Mouse (Mus musculus): ENCODE results near the gene Pigw. TPM values are rescaled to one million over a fixed set of nuclear protein-coding genes. Genes with fewer than 3 reads are reported as not detected.
A peak's percentile ranks its signal among the peaks of the same experiment; 100 is the strongest.

Gene Pigw
- 2.3 and 2.9 TPM in 2 replicates for polyA plus RNA-seq (2015; fragmentation: Nextera tagmentation; extraction: Ambion mirVana)

DNA sequence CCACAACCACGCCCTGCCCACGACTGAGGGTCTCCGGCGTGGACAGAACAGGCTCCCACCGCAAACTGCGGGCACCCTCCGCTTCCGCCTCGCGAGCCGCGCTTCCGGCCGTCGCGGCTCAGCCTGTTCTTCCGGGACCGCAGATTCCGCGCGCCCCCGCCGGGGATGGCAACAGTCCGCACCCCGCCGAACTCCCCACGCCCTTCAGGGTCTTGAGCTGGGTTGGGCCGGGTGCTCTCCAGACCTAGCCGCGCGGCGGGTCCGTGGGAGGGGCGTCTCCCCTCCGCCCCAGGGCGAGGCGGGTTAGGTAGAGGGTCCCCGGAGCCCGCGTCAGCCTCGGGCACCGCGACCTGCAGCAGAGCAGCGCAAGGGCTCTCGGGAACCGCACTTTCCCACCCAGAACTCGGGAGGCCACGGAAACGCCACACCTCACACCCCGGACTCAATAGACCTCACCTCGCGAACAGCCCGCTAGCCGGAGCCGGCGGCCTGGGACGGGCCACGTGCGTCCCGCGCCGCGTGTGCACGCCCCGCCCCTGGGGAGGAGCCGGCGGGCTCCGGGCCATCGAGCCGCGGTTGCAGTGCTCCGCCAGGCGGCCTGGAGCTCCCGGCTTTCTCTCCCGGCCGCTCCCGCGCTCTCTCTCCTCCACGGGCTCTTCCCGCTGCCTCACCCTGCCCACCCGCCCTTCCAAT is at the start of gene Pigw, which contains the start of gene Myo19:
TSS of gene Pigw (minus strand) at position 514 of the 693 bp plus-strand sequence.
TSS of gene Myo19 (plus strand) at position 377 of the 693 bp plus-strand sequence.
- H3K4me2 ChIP-seq, result peak within 1 kb of the TSS; percentile 93
- ATAC-seq, result peak; percentile 98
- no peaks in the 10 kb centered on the region for H3K27me3 ChIP-seq
- peaks cover 18% of the 10 kb centered on the region for H3K4me1 ChIP-seq
- H3K9ac ChIP-seq, result peak within 1 kb of the TSS; percentile 88
- H3K4me3 ChIP-seq, result peak within 1 kb of the TSS; percentile 86
- peak within 1 kb of the TSS; percentile 80 for H3K27ac ChIP-seq
- H3K9me3 ChIP-seq (replicated peaks), result no peaks in the 10 kb centered on the region
- WGBS, result under 1% methylated on average over 74 of the region's 81 CpGs
- H3K36me3 ChIP-seq (ENCODE audit: poor library complexity, severe bottlenecking), result peaks cover 28% of the 10 kb centered on the region

DNA sequence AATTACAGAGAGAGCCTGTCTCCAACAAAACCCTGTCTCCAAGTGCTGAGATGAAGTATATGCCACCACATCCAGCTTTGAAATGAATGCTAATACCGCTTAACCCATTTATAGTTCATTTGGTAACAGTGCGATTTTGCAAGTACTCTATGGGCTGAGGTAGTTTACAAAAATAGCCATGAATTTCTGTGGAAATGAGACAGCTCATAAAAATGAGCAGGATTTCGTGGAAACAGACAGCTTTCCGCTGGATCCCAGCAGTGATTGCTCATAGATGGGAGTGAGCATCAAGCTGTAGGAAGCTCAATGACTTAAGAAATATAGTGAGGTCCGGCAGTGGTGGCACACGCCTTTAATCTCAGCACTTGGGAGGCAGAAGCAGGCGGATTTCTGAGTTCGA is 40.9 kb upstream of the Pigw start:
- Histone ChIP-seq H3K27ac (no peak overlapping the region), H3K4me1 (no peaks in the 10 kb centered on the region), H3K9ac (no peak overlapping the region), H3K9me3 (replicated peaks) (no peaks in the 10 kb centered on the region), H3K4me3 (no peak overlapping the region), H3K27me3 (no peaks in the 10 kb centered on the region), H3K4me2 (no peak overlapping the region), H3K36me3 (ENCODE audit: poor library complexity, severe bottlenecking) (no peaks in the 10 kb centered on the region)
- no peak for ATAC-seq
- 86% methylated on average over 8 of the region's 8 CpGs for WGBS

DNA sequence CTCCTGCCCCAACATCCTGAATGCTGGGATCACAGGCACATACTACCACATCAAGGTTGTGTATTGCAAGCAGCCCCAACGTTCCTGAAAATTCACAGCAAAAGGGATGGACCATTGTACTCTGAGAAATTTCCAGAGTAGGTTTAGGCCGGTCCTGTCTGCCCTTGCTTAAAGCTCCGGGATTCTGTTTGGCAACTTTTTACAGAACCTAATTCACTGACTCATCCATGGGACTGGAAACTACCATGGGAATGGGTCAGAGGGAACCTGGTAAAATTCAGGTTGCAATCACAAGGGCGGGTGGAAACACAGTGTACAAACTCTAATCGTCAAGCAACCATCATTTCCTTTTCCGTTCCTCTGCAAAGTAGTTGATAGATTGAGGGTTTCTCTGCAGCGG is 39.9 kb upstream of the Pigw start:
- Histone ChIP-seq H3K9me3 (replicated peaks) (no peaks in the 10 kb centered on the region), H3K36me3 (ENCODE audit: poor library complexity, severe bottlenecking) (no peaks in the 10 kb centered on the region), H3K27ac (no peak overlapping the region), H3K27me3 (no peaks in the 10 kb centered on the region), H3K9ac (no peak overlapping the region), H3K4me1 (peaks cover 10% of the 10 kb centered on the region), H3K4me3 (no peak overlapping the region), H3K4me2 (no peak overlapping the region)
- WGBS, result 73% methylated on average over 7 of the region's 7 CpGs
- no peak for ATAC-seq

DNA sequence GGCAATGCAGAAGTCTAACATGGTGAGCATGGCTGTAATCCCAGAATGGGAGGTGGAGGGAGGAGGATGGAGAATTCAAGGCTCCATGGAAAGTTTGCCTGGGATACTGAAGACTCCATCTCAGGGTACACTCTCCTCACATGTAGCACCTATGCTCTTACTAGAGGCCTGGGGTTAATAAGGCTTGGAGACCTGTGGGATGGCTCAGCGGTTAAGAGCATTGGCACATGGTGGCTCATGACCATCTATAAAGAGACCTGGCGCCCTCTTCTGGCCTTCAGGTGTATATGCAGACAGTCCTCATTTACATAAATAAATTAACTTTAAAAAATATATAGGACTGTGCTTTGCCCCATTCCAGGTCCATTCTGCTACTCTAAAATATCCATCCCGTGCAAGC is 39.2 kb upstream of the Pigw start:
- Histone ChIP-seq H3K4me3 (no peak overlapping the region), H3K27me3 (no peaks in the 10 kb centered on the region), H3K9me3 (replicated peaks) (no peaks in the 10 kb centered on the region), H3K9ac (no peak overlapping the region), H3K36me3 (ENCODE audit: poor library complexity, severe bottlenecking) (no peaks in the 10 kb centered on the region), H3K4me2 (no peak overlapping the region), H3K4me1 (peaks cover 17% of the 10 kb centered on the region), H3K27ac (no peak overlapping the region)
- no peak for ATAC-seq
- 31% methylated on average over 3 of the region's 3 CpGs for WGBS

DNA sequence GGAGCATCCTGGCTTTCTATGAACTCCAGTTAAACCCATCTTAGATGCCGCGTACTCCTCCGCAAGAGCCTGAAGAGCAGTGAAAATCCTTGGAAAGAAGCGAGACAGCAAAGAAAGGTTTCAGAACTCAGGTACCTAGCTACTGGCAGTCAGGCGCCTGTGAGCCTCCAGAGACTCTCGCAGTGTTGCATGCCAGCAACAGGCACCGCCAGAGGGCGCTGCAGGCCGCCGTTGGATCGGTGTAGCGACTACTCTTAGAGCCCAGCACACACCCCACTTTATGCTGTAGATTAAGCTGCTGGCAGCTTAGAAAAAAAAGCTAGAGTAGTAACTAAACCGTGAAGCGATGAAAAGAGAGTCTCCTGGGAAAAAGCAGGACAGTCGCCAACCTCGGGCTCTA is 38.3 kb upstream of the Pigw start:
- 6% methylated on average over 16 of the region's 16 CpGs for WGBS
- Histone ChIP-seq H3K36me3 (ENCODE audit: poor library complexity, severe bottlenecking) (peaks cover 4% of the 10 kb centered on the region), H3K4me2 (peak overlapping the region; percentile 38), H3K27me3 (no peaks in the 10 kb centered on the region), H3K4me3 (no peak overlapping the region), H3K27ac (no peak overlapping the region), H3K9ac (no peak overlapping the region), H3K4me1 (peaks cover 20% of the 10 kb centered on the region), H3K9me3 (replicated peaks) (no peaks in the 10 kb centered on the region)
- peak; percentile 83 for ATAC-seq

DNA sequence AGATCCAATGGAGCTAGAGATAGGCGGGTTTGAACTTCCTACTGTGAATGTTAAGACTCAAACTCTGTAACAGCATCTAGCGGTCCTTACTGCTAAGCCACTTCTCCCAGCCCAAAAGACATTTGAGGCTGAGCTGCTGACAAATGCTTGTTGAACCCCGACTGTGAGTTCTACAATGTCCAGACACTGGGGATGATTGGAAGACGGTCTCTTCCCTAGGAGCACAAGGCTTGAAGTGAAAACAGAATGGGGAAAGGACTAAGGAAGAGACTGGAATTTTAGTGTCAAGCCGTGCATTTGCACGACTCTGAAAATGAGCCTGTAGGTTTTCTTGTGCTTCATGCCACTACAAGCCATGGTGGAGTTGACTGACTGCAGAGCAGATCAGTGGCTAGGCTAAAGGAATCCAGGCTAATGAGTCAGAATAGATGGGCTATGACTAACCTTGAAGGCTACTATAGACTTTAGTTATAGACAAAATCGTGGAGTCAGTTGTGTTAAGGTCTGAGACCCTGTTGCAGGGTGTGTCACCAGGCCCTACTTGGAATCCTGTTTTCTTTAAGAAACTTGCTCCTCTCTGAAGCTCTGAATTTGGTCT is 36.7 kb upstream of the Pigw start:
- Histone ChIP-seq H3K4me3 (peak overlapping the region; percentile 97), H3K4me1 (peaks cover 20% of the 10 kb centered on the region), H3K27ac (no peak overlapping the region), H3K36me3 (ENCODE audit: poor library complexity, severe bottlenecking) (peaks cover 20% of the 10 kb centered on the region), H3K9ac (peak overlapping the region; percentile 87), H3K9me3 (replicated peaks) (no peaks in the 10 kb centered on the region), H3K27me3 (no peaks in the 10 kb centered on the region), H3K4me2 (peak overlapping the region; percentile 85)
- 62% methylated on average over 7 of the region's 7 CpGs for WGBS
- ATAC-seq, result no peak

DNA sequence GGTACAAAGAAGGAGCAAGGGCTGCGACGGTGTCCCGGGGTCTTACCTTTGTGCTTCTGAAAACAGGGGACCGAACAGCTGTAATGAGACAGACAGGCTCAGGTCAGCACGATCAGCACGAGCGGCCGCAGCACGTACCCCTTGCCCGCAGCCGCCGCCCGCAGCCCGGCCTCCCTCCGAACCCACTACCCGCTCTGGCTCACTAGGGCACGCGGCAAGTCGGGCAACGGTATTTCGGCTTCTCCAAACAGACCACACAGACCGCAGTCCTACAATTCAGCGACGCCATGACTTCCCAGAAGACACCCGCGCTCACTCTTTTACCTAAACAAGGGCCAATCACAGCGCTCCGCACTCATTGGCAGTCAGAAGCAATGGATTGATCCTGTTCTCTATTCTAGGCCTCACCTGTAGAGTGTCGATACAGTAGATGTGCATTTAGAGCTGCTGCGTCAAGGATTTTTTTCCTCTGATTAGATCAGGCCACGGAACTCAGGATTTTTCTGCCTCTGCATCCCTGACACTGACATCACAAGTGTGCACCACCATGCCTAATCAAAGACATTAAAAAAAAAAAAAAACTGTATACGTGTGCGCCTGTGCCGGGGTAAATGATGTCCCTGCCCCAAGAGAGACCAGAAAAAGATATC is 36.1 kb upstream of the Pigw start, which contains the start of gene Znhit3:
TSS of gene Znhit3 (minus strand) at position 314 of the 650 bp plus-strand sequence.
- 2% methylated on average over 34 of the region's 34 CpGs for WGBS
- H3K9me3 ChIP-seq (replicated peaks), result no peaks in the 10 kb centered on the region
- peak within 1 kb of the TSS; percentile 87 for H3K9ac ChIP-seq
- peak within 1 kb of the TSS; percentile 97 for H3K4me3 ChIP-seq
- no peaks in the 10 kb centered on the region for H3K27me3 ChIP-seq
- ATAC-seq, result peak; percentile 97
- H3K27ac ChIP-seq, result no peak within 1 kb of the TSS; the same call in 1 of the 2 replicates
- peaks cover 20% of the 10 kb centered on the region for H3K4me1 ChIP-seq
- peak within 1 kb of the TSS; percentile 85 for H3K4me2 ChIP-seq
- H3K36me3 ChIP-seq (ENCODE audit: poor library complexity, severe bottlenecking), result peaks cover 27% of the 10 kb centered on the region

DNA sequence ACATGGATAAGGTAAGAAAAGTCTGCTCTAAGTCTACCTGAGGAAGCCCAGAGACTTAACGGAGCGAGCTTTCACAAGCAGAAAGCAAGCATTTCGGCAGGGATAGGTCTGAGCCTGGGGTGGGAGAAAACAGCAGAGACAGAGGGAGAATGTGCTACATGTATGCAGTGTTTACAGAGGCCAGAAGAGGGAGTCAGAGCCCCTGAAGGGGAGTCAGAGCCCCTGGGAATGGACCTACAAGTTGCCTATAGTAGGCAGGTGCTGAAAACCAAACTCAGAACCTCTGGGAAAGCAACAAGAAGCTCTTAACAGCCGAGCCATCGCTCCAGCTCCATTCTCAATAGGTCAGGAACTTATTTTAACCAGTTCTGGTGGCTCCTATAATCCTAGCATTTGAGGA is 34.6 kb upstream of the Pigw start:
- ATAC-seq, result no peak
- Histone ChIP-seq H3K9me3 (replicated peaks) (no peaks in the 10 kb centered on the region), H3K9ac (no peak overlapping the region), H3K4me3 (0 out of 2 replicates have a peak overlapping the region, but pooled peaks have one; percentile 97), H3K4me1 (peaks cover 20% of the 10 kb centered on the region), H3K4me2 (peak overlapping the region; percentile 85; the same call in 1 of the 2 replicates), H3K36me3 (ENCODE audit: poor library complexity, severe bottlenecking) (peaks cover 40% of the 10 kb centered on the region), H3K27ac (no peak overlapping the region), H3K27me3 (no peaks in the 10 kb centered on the region)
- 83% methylated on average over 5 of the region's 5 CpGs for WGBS

DNA sequence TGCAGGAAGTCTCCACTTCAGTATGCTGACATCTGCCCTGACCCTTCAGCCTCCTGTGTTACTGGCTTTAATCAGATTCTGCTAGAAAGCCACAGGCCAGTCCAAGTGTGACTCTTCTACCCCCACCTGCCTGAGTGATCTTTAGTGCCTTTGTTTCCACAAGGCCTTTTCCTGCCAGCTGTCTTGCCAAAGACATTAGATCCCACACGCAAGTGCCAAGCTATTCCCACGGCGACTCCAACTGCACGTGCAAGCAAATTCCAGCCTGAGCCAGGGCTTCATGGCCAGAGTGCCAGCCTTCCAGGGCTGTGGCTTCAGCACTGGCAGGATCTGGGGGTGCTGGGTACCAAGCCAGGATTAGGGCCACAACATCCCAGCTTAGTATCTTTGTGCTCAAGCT is 30.3 kb upstream of the Pigw start:
- no peak overlapping the region for H3K27ac ChIP-seq
- no peak overlapping the region for H3K4me3 ChIP-seq
- H3K4me2 ChIP-seq, result no peak overlapping the region
- WGBS, result 85% methylated on average over 4 of the region's 4 CpGs
- no peaks in the 10 kb centered on the region for H3K27me3 ChIP-seq
- H3K9me3 ChIP-seq (replicated peaks), result no peaks in the 10 kb centered on the region
- H3K9ac ChIP-seq, result no peak overlapping the region
- H3K36me3 ChIP-seq (ENCODE audit: poor library complexity, severe bottlenecking), result peaks cover 82% of the 10 kb centered on the region
- peaks cover 15% of the 10 kb centered on the region for H3K4me1 ChIP-seq
- ATAC-seq, result no peak

DNA sequence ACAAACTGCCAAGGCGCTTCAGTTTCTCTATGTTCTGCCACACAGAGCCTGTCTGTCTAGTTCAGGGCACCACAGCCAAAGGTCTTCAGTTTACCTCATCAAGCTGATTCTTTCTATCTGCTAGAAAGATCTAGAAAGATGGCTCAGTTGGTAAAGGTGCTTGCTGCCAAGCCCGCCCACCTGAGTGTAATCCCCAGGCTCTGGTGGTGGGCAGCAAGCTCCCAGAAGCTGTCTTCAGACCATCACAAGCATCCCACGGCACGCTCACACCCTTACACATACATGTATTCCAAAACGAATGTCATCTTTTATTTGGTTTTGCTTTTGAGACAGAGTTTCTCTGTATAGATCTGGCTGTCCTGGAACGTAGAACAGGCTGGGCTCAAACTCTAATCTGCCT is 28.4 kb upstream of the Pigw start:
- Histone ChIP-seq H3K4me1 (no peaks in the 10 kb centered on the region), H3K4me2 (no peak overlapping the region), H3K36me3 (ENCODE audit: poor library complexity, severe bottlenecking) (peaks cover 98% of the 10 kb centered on the region), H3K27ac (no peak overlapping the region), H3K27me3 (no peaks in the 10 kb centered on the region), H3K9me3 (replicated peaks) (no peaks in the 10 kb centered on the region), H3K4me3 (no peak overlapping the region), H3K9ac (no peak overlapping the region)
- WGBS, result 95% methylated on average over 6 of the region's 6 CpGs
- ATAC-seq, result no peak

DNA sequence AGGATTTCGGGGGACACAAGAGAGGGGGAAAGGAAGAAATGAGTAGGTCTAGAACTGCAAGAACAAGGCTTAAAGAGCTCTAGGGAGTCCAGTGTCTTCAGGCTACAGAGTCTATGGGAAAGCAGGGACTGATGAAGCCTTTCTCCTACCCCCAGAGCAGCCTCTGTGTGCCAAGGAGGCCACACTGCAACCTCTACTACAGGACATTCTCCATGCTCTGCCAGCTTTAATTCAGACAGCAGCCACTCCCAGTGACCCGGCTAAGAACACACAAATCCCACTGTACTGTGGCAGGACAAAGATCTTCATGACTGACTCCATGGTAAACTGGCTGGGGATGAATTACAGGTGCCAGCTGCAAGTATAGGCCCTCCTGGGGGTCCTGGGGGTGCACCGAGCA is 27.0 kb upstream of the Pigw start:
- 79% methylated on average over 3 of the region's 3 CpGs for WGBS
- no peaks in the 10 kb centered on the region for H3K9me3 ChIP-seq (replicated peaks)
- no peaks in the 10 kb centered on the region for H3K27me3 ChIP-seq
- no peak overlapping the region for H3K4me3 ChIP-seq
- no peak overlapping the region for H3K27ac ChIP-seq
- no peak overlapping the region for H3K9ac ChIP-seq
- no peak for ATAC-seq
- no peak overlapping the region for H3K4me2 ChIP-seq
- H3K36me3 ChIP-seq (ENCODE audit: poor library complexity, severe bottlenecking), result peaks cover 98% of the 10 kb centered on the region
- no peaks in the 10 kb centered on the region for H3K4me1 ChIP-seq

DNA sequence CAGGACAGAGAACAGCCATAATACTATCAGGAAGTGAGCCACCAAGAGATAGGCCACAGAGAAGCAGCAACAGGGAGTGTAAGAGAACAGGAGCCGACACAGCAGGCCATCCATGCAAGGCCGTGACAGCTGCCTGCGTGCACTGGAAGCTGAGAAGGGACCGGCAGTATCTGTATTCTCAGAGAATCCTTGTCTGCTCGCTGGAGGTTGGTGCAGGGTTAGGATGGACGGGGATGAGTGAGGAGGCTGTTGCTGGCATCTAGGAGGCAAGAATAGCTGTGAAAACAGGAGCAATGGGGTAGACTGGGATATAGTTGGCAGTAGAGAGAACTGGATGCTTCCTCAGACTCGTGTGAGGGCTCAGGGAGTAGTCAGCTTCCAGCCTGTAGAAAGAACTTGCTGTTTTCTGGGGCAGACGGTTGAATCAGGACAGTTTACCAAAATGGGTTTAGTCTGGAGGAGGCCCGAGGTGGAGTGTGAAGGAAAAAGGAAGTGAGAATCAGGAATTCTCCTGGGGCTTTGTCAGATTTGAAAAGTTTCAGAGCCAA is 24.6 kb upstream of the Pigw start:
- WGBS, result 82% methylated on average over 9 of the region's 9 CpGs
- Histone ChIP-seq H3K27ac (no peak overlapping the region), H3K27me3 (no peaks in the 10 kb centered on the region), H3K36me3 (ENCODE audit: poor library complexity, severe bottlenecking) (peaks cover 100% of the 10 kb centered on the region), H3K9ac (no peak overlapping the region), H3K4me1 (no peaks in the 10 kb centered on the region), H3K4me3 (no peak overlapping the region), H3K4me2 (no peak overlapping the region), H3K9me3 (replicated peaks) (no peaks in the 10 kb centered on the region)
- no peak for ATAC-seq
